Mouse (Mus musculus): ENCODE data around the gene Map4k5. TPM values are rescaled to one million over a fixed set of nuclear protein-coding genes. Genes with fewer than 3 reads are reported as not detected.
A peak's percentile ranks its signal among the peaks of the same experiment; 100 is the strongest.

Map4k5 gene
- total RNA-seq, 4 experiments from 2014 or later: 19.1 to 21.2 (median 20.3) TPM

GRCm38 (mm10) chr12:69788380-69788779, 104.6 kb downstream of the Map4k5 start:
- no peak for DNase-seq (ENCODE audit: low spot score)

GRCm38 (mm10) chr12:69785471-69785870, 107.5 kb downstream of the Map4k5 start:
- no peak for DNase-seq (ENCODE audit: low spot score)

- DNase-seq (ENCODE audit: low spot score): no peak
These were observed 109.6 kb downstream of the Map4k5 start for GRCm38 (mm10) chr12:69783247-69784025.

- DNase-seq (ENCODE audit: low spot score): no peak
These were observed 110.9 kb downstream of the Map4k5 start for GRCm38 (mm10) chr12:69781935-69782650.

GRCm38 (mm10) chr12:69781480-69781879, 111.5 kb downstream of the Map4k5 start:
- no peak for DNase-seq (ENCODE audit: low spot score)

- DNase-seq (ENCODE audit: low spot score): no peak
These were observed 115.0 kb downstream of the Map4k5 start for GRCm38 (mm10) chr12:69777957-69778356.

GRCm38 (mm10) chr12:69777341-69777730, 115.7 kb downstream of the Map4k5 start:
- no peak for DNase-seq (ENCODE audit: low spot score)

- DNase-seq (ENCODE audit: low spot score): no peak
These were observed 116.2 kb downstream of the Map4k5 start for GRCm38 (mm10) chr12:69776607-69777340.

- DNase-seq (ENCODE audit: low spot score): no peak
These were observed 124.2 kb downstream of the Map4k5 start for GRCm38 (mm10) chr12:69768841-69769240.

- no peak for DNase-seq (ENCODE audit: low spot score)
These were observed 125.3 kb downstream of the Map4k5 start for GRCm38 (mm10) chr12:69767476-69768258.

GRCm38 (mm10) chr12:69766185-69766904, 126.7 kb downstream of the Map4k5 start:
- no peak for DNase-seq (ENCODE audit: low spot score)

GRCm38 (mm10) chr12:69765543-69765942, 127.5 kb downstream of the Map4k5 start:
- DNase-seq (ENCODE audit: low spot score): no peak

- DNase-seq (ENCODE audit: low spot score): peak; percentile 81
These were observed 131.4 kb downstream of the Map4k5 start for GRCm38 (mm10) chr12:69761603-69762002.

GRCm38 (mm10) chr12:69760743-69761406, 132.1 kb downstream of the Map4k5 start:
- no peak for DNase-seq (ENCODE audit: low spot score)

GRCm38 (mm10) chr12:69760014-69760413, 133.0 kb downstream of the Map4k5 start:
- DNase-seq (ENCODE audit: low spot score): no peak

- no peak for DNase-seq (ENCODE audit: low spot score)
These were observed 133.6 kb downstream of the Map4k5 start for GRCm38 (mm10) chr12:69759267-69759885.

GRCm38 (mm10) chr12:69758221-69759185, 134.5 kb downstream of the Map4k5 start:
- no peak for DNase-seq (ENCODE audit: low spot score)

- DNase-seq (ENCODE audit: low spot score): peak; percentile 85
These were observed 135.4 kb downstream of the Map4k5 start for GRCm38 (mm10) chr12:69757418-69758141.

Measured in heart, adult 8-10 months (tissue).